Mouse (Mus musculus): ENCODE results near the gene Rasl11b.

The Rasl11b gene

DNA sequence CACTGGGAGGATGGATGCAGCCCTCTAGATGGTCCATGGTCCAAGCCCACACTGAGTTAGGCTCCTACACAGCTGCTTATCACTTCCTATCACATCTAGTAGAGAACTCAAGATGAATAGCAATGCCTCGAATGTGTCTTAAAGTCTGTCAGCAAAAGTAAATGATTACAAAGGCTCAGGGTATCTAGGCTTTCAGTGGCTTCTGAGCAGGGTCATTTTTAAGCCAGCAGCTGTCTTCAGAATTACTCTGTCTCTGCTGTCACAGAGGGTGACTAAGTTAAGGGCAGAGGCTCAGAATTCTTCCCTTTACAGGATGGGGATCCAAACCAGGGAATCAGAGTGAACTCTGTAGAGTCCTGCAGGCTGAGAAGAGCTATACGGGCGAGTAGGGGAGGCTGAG, 51.9 kb downstream of the Rasl11b start:
- DNase-seq (ENCODE audit: extremely low spot score, low read depth, low spot score), result no peak

Measured in hindlimb bud, embryonic 11.5 days (tissue).